8 mouse cellular contexts compared by ENCODE assay signal in the genomic region with DNA sequence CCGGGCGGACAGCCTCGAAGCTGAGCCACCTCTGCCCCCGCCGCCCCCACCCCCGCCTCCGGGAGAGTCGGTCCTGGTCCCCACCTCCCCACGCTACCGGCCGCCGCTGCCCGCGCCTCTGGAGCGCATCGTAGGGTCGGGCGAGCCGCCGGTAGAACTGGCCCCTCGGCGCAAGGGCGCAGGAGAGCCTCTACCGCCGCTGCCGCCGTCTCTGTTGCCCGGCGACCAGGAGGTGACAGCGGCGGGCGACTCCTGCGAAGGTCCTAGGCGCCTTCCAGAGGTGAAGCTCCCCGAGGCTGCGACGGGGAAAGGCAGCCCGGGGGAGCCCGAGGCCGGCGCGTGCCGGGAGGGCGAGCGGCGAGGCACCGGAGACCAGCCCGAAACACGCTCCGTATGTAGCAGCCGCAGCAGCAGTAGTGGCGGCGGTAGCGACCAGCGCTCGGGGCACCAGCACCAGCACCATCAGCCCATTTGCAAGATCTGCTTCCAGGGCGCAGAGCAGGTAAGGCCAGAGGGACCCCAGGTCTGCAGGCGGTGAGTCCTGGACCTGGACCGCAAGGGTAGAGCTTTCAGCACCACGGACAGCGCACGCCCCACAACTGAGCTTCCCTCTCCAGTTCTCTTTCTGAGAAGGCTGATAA. TPM values are rescaled to one million over a fixed set of nuclear protein-coding genes. Genes with fewer than 3 reads are reported as not detected.
DNase-seq lines count a peak whose midpoint lies in the region; ATAC-seq and TF ChIP-seq lines count a peak whose summit lies in the region.

No protein-coding gene starts in this region.

- dilution Hi-C loops in CH12.LX (cut with MboI; ENCODE audit: extremely low pct_ligation_motif_present, extremely low pct_unique_long_range_greater_than_20kb, low sequenced_read_pairs), result no loop called here

- no peak overlapping the region for H3K4me3 ChIP-seq in CH12.LX (replicated peaks in 1 of 3; ENCODE audit: low read depth in 2 of 3, low read length in 2 of 3, poor library complexity in 1 of 3)
- H3K4me3 ChIP-seq in embryonic facial prominence, embryonic 12.5 days, result peak overlapping the region; percentile 63
- peak overlapping the region; percentile 61 for H3K4me3 ChIP-seq in heart, embryonic 15.5 days
- H3K4me3 ChIP-seq in liver, embryonic 15.5 days (replicated peaks), result peak overlapping the region; percentile 20
- H3K4me3 ChIP-seq in neural tube, embryonic 15.5 days (replicated peaks), result peak overlapping the region; percentile 73

- TF ChIP-seq CTCF in CH12.LX (conservative IDR thresholded peaks at IDR 0.05 in 1 of 2, IDR thresholded peaks at IDR 0.05 in 1 of 2; ENCODE audit: low read depth in 2 of 2, low read length in 2 of 2), result no peak

- no peaks in the 10 kb centered on the region for H3K4me1 ChIP-seq in CH12.LX (ENCODE audit: control insufficient read depth in 1 of 2, insufficient read depth in 2 of 2)
- peaks cover 4% of the 10 kb centered on the region; the same call in 1 of the 2 replicates for H3K4me1 ChIP-seq in embryonic facial prominence, embryonic 12.5 days
- peaks cover 16% of the 10 kb centered on the region for H3K4me1 ChIP-seq in heart, embryonic 15.5 days (replicated peaks)
- H3K4me1 ChIP-seq in liver, embryonic 15.5 days (replicated peaks), result no peaks in the 10 kb centered on the region
- peaks cover 11% of the 10 kb centered on the region for H3K4me1 ChIP-seq in neural tube, embryonic 15.5 days

- no peaks in the 10 kb centered on the region for H3K27me3 ChIP-seq in CH12.LX (replicated peaks)
- H3K27me3 ChIP-seq in embryonic facial prominence, embryonic 12.5 days, result peaks cover 20% of the 10 kb centered on the region
- peaks cover 16% of the 10 kb centered on the region for H3K27me3 ChIP-seq in heart, embryonic 15.5 days
- peaks cover 30% of the 10 kb centered on the region for H3K27me3 ChIP-seq in liver, embryonic 15.5 days
- H3K27me3 ChIP-seq in neural tube, embryonic 15.5 days (replicated peaks), result no peaks in the 10 kb centered on the region

- TF ChIP-seq RAD21 in CH12.LX (IDR thresholded peaks at IDR 0.05; ENCODE audit: low read depth, low read length), result no peak

- TF ChIP-seq POLR2A in CH12.LX (IDR thresholded peaks at IDR 0.05; ENCODE audit: low read depth, low read length), result no peak

- no peak overlapping the region for H3K4me2 ChIP-seq in CH12.LX (ENCODE audit: insufficient read depth, low read depth, poor library complexity, severe bottlenecking)
- peak overlapping the region; percentile 98 for H3K4me2 ChIP-seq in embryonic facial prominence, embryonic 12.5 days (replicated peaks)
- H3K4me2 ChIP-seq in heart, embryonic 15.5 days, result peak overlapping the region; percentile 97
- H3K4me2 ChIP-seq in liver, embryonic 15.5 days, result peak overlapping the region; percentile 38
- peak overlapping the region; percentile 78 for H3K4me2 ChIP-seq in neural tube, embryonic 15.5 days

- no peak for ATAC-seq in embryonic facial prominence, embryonic 12.5 days (ENCODE audit: insufficient number of reproducible peaks, insufficient read depth, low FRiP score, low TSS enrichment)
- ATAC-seq in heart, embryonic 15.5 days (replicated peaks; ENCODE audit: insufficient number of reproducible peaks, insufficient read depth, low FRiP score, low read depth), result no peak
- ATAC-seq in liver, embryonic 15.5 days (ENCODE audit: insufficient read depth), result no peak
- peak; percentile 56 for ATAC-seq in neural tube, embryonic 15.5 days (ENCODE audit: low FRiP score)

- under 1% methylated on average over 59 of the region's 62 CpGs for WGBS in embryonic facial prominence, embryonic 12.5 days
- WGBS in heart, embryonic 15.5 days, result under 1% methylated on average over 60 of the region's 62 CpGs
- 1% methylated on average over 62 of the region's 62 CpGs for WGBS in liver, embryonic 15.5 days (ENCODE audit: insufficient replicate concordance)
- WGBS in neural tube, embryonic 15.5 days, result under 1% methylated on average over 60 of the region's 62 CpGs

- peak; percentile 31 for DNase-seq in CH12.LX (ENCODE audit: extremely low read depth)
- DNase-seq in adrenal gland, adult 8-10 months, result peak; percentile 37
- DNase-seq in kidney, postnatal 10 days, result peak; percentile 91
- DNase-seq in yolk sac, embryonic 10.5 days (ENCODE audit: low spot score), result peak; percentile 48

- H3K79me2 ChIP-seq in CH12.LX (replicated peaks; ENCODE audit: control insufficient read depth, extremely low read depth, insufficient read depth, poor library complexity, severe bottlenecking), result no peaks in the 10 kb centered on the region

- H3K9me3 ChIP-seq in CH12.LX (replicated peaks; ENCODE audit: low read length), result peaks cover 10% of the 10 kb centered on the region
- H3K9me3 ChIP-seq in embryonic facial prominence, embryonic 12.5 days, result no peaks in the 10 kb centered on the region
- H3K9me3 ChIP-seq in heart, embryonic 15.5 days (replicated peaks), result no peaks in the 10 kb centered on the region
- H3K9me3 ChIP-seq in liver, embryonic 15.5 days (replicated peaks), result no peaks in the 10 kb centered on the region
- no peaks in the 10 kb centered on the region for H3K9me3 ChIP-seq in neural tube, embryonic 15.5 days (replicated peaks)

- TF ChIP-seq EP300 in CH12.LX (IDR thresholded peaks at IDR 0.05; ENCODE audit: low read length), result no peak

- no peak overlapping the region for H3K9ac ChIP-seq in CH12.LX (ENCODE audit: insufficient read depth, low read depth)
- H3K9ac ChIP-seq in embryonic facial prominence, embryonic 12.5 days, result peak overlapping the region; percentile 11; the same call in 1 of the 2 replicates
- no peak overlapping the region for H3K9ac ChIP-seq in heart, embryonic 15.5 days
- no peak overlapping the region for H3K9ac ChIP-seq in liver, embryonic 15.5 days
- H3K9ac ChIP-seq in neural tube, embryonic 15.5 days (replicated peaks), result peak overlapping the region; percentile 67

- no peaks in the 10 kb centered on the region for H3K36me3 ChIP-seq in CH12.LX (replicated peaks in 1 of 2; ENCODE audit: control insufficient read depth in 1 of 2, insufficient read depth in 1 of 2, low read length in 1 of 2)
- H3K36me3 ChIP-seq in embryonic facial prominence, embryonic 12.5 days, result no peaks in the 10 kb centered on the region
- H3K36me3 ChIP-seq in heart, embryonic 15.5 days, result no peaks in the 10 kb centered on the region
- no peaks in the 10 kb centered on the region for H3K36me3 ChIP-seq in liver, embryonic 15.5 days (replicated peaks)
- H3K36me3 ChIP-seq in neural tube, embryonic 15.5 days, result no peaks in the 10 kb centered on the region

- H3K27ac ChIP-seq in CH12.LX (ENCODE audit: insufficient read depth, low read depth), result no peak overlapping the region
- H3K27ac ChIP-seq in embryonic facial prominence, embryonic 12.5 days, result no peak overlapping the region
- H3K27ac ChIP-seq in heart, embryonic 15.5 days, result no peak overlapping the region
- no peak overlapping the region for H3K27ac ChIP-seq in liver, embryonic 15.5 days (replicated peaks)
- peak overlapping the region; percentile 93 for H3K27ac ChIP-seq in neural tube, embryonic 15.5 days (replicated peaks)

- in situ Hi-C loops in CH12.LX (cut with MboI; ENCODE audit: low pct_ligation_motif_present, low pct_unique_long_range_greater_than_20kb, low sequenced_read_pairs), result no loop called here

TF ChIP-seq in CH12.LX, 34 proteins besides CTCF, POLR2A, EP300 and RAD21:
- TF ChIP-seq E2F4 (IDR thresholded peaks at IDR 0.05; ENCODE audit: insufficient replicate concordance, low read depth, low read length) (no peak), USF1 (IDR thresholded peaks at IDR 0.05; ENCODE audit: low read depth, low read length) (no peak), SMC3 (IDR thresholded peaks at IDR 0.05; ENCODE audit: low read depth, low read length) (no peak), JUN (IDR thresholded peaks at IDR 0.05; ENCODE audit: insufficient read depth, low read depth, low read length) (no peak)
TF ChIP-seq in CH12.LX: peak in this region for 0.

RNA-seq across cellular contexts. Expression of a gene that starts 0.6 kb away (rescaled TPM):
- total RNA-seq in CH12.LX (2012; rRNA removed), result not detected in 2 replicates
- total RNA-seq in CH12.LX (2014; rRNA removed), result not detected in 2 replicates
- not detected in 2 replicates for polyA plus RNA-seq in CH12.LX (2012; ENCODE audit: insufficient read length, low read depth)
- total RNA-seq in adrenal gland, adult 8-10 months (2022), result under 1 TPM; 0.51 to 0.90 (median 0.75) TPM
- polyA plus RNA-seq in embryonic facial prominence, embryonic 12.5 days (2016; fragmentation: Nextera tagmentation; extraction: Ambion mirVana), result 1.8 and 1.9 TPM in 2 replicates
- 0.34 and 0.48 TPM in 2 replicates for polyA plus RNA-seq in heart, embryonic 15.5 days (2015; fragmentation: Nextera tagmentation; extraction: Ambion mirVana)
- not detected in 2 replicates for polyA plus RNA-seq in liver, embryonic 15.5 days (2015; fragmentation: Nextera tagmentation; extraction: Ambion mirVana)
- 10.0 and 12.9 TPM in 2 replicates for polyA plus RNA-seq in neural tube, embryonic 15.5 days (2015; fragmentation: Nextera tagmentation; extraction: Ambion mirVana)

Comparison
In these comparisons a context has a peak if more than half of its experiments do, and no peak if none do; other contexts are left out.
1. DNase-seq: peak in every context shown above with its lines; median percentile 91 in kidney, postnatal 10 days; 48 in yolk sac, embryonic 10.5 days; 37 in adrenal gland, adult 8-10 months; 31 in CH12.LX.
2. H3K4me3 ChIP-seq: peak in embryonic facial prominence, embryonic 12.5 days (single experiment), heart, embryonic 15.5 days (single experiment), liver, embryonic 15.5 days (single experiment) and neural tube, embryonic 15.5 days (single experiment); none in CH12.LX (0 of 3).
3. H3K9ac ChIP-seq: peak in embryonic facial prominence, embryonic 12.5 days (single experiment) and neural tube, embryonic 15.5 days (single experiment); none in CH12.LX (single experiment), heart, embryonic 15.5 days (single experiment) and liver, embryonic 15.5 days (single experiment).